Mouse (Mus musculus): ENCODE measurements around the gene Smc5. TPM values are rescaled to one million over a fixed set of nuclear protein-coding genes. Genes with fewer than 3 reads are reported as not detected.

The Smc5 gene
- polyA plus RNA-seq, 1 experiment: 37.2 TPM

DNA sequence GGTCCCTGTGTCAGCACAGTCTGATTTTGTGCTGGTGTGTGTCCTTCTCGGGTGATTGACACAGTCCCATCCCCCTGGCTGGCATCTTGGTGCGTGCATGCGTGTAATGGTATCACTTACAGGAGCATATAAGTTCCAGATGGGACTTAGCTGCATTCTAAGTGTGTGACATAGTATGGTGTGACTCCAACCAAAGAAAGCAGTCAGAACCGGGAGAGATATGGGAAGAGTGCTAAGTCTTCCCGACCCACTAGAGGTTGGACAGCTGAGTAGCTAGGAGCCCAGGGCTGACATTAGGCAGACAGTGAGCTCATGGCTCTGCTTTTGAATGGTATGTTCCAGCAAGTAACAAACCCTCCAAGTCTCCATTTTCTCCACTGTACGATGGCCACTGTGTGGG is 110.8 kb downstream of the Smc5 start:
- H3K27ac ChIP-seq (ENCODE audit: insufficient read depth, low read length): peak overlapping the region; percentile 17
- no peak overlapping the region for H3K4me3 ChIP-seq (ENCODE audit: insufficient read depth, low read length)
- H3K4me1 ChIP-seq (ENCODE audit: control insufficient read depth, insufficient read depth, low read length): peaks cover 20% of the 10 kb centered on the region
- TF ChIP-seq POLR2A (IDR thresholded peaks at IDR 0.05; ENCODE audit: extremely low read depth, insufficient read depth, low read length) (no peak), CTCF (IDR thresholded peaks at IDR 0.05; ENCODE audit: extremely low read depth, insufficient read depth, low read length) (no peak)

DNA sequence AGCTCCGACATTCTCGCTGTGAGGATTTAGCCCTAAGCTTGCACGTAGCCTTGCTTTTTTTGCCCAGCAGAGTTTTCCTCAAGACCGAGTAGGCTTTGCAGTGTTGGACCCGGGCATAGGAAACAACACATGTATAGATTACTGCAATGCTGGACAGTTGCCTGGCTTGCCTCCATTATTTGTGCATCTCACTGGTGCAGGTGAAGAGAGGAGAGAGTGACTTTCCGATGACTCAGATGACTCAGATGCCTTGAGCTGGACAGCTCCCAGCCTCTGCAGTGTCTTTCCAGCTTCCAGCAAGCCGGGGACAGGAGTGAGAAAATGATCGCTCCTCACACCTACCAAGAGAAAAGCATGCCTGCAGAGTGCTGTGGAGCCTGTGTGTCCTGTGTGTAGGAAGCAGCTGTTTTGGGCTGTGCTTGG is 111.3 kb downstream of the Smc5 start:
- Histone ChIP-seq H3K27ac (ENCODE audit: insufficient read depth, low read length) (0 out of 2 replicates have a peak overlapping the region, but pooled peaks have one; percentile 17), H3K4me1 (ENCODE audit: control insufficient read depth, insufficient read depth, low read length) (peaks cover 20% of the 10 kb centered on the region), H3K4me3 (ENCODE audit: insufficient read depth, low read length) (no peak overlapping the region)
- no peak for TF ChIP-seq CTCF (IDR thresholded peaks at IDR 0.05; ENCODE audit: extremely low read depth, insufficient read depth, low read length)
- TF ChIP-seq POLR2A (IDR thresholded peaks at IDR 0.05; ENCODE audit: extremely low read depth, insufficient read depth, low read length): no peak

DNA sequence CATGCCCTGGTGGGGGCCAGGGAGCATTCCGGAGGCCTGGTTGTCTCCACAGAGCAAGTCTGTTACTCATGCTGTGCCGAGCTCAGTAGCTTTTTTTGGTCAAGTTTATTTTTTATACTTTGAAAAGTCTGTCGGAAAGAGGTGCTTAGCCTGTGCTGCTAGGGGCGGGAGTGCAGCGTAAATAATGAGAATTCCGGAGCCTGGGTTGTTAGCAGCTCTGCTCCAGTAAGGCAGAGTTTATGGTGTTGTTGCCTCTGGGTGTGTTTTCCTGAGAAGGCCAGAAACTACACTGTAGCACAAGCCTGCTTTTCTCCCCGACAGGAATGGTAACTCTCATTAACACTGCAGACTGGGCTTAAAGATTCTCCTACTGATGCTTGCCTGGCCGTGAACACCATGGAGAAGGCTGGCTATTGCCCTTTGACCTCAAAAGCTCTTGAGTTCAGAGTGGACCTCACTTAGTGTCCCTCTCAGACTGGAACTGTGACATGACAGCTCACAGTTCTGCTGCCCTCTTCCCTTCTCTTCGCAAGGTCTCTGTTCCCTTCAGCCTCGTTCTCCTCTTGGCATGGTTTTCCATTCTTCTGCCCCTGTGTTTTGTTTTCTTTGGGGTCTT is 113.8 kb downstream of the Smc5 start:
- H3K4me1 ChIP-seq (ENCODE audit: control insufficient read depth, insufficient read depth, low read length): peaks cover 19% of the 10 kb centered on the region
- H3K27ac ChIP-seq (ENCODE audit: insufficient read depth, low read length): peak overlapping the region; percentile 58
- H3K4me3 ChIP-seq (ENCODE audit: insufficient read depth, low read length): no peak overlapping the region
- no peak for TF ChIP-seq CTCF (IDR thresholded peaks at IDR 0.05; ENCODE audit: extremely low read depth, insufficient read depth, low read length)
- no peak for TF ChIP-seq POLR2A (IDR thresholded peaks at IDR 0.05; ENCODE audit: extremely low read depth, insufficient read depth, low read length)

Other genes starting within 250 kb of the Smc5 start
- 112 and 121 TPM in 2 replicates for gene Klf9, start 132.7 kb downstream of the Smc5 start, polyA plus RNA-seq (2012; rRNA removed)
- gene Mamdc2, start 174.5 kb upstream of the Smc5 start, polyA plus RNA-seq (2012; rRNA removed): 0.89 and 0.92 TPM in 2 replicates

All from cortical plate, adult 2 months (tissue).